Mouse (Mus musculus) kidney, adult 11 months (tissue): ENCODE measurements around the gene Dlg2.

Experiments
- DNase-seq: peaks from one replicate; pipeline ENCODE4 v3.0.0; 2022

Gene Dlg2

DNA sequence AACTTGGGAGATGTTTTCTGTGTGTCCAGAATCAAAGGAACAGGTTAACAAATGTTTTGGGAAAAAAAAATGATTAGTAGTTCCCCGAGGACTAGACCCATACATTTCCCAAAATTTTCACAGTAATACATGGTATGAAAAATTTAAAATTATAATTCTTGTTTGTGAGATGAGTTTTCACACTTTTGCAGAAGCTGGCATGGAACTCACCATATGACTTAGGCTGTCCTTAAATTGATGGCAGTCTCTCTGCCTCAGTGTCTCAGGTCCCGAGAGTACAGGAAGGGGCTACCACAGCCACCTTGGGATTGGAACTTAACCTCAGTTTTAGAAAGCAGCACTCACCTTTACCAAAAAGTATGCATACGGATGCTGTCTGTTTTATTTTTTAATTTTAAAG is 622.0 kb downstream of the Dlg2 start:
- DNase-seq: no peak

GRCm38 (mm10) chr7:91109575-91109974 is 633.1 kb downstream of the Dlg2 start:
- DNase-seq: no peak

DNA sequence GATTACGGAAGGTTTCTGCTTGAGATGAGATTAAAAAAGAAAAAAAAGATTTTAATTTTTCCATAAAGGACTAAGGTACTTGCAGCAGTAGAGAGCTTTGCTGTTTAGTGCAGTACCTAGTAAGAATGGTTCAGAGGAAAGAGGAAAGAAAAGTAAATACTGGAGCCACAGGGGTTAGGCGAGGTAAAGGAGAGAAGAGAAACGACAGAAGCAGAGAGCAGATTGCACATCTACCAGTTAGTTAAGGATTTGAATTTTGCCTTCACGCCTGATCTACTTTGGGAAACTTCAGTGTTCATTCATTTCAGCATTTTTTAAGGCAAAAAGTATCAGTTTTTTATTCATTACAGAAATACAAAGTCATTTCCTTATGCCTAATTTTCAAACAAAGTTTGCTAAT is 655.7 kb downstream of the Dlg2 start:
- no peak for DNase-seq

DNA sequence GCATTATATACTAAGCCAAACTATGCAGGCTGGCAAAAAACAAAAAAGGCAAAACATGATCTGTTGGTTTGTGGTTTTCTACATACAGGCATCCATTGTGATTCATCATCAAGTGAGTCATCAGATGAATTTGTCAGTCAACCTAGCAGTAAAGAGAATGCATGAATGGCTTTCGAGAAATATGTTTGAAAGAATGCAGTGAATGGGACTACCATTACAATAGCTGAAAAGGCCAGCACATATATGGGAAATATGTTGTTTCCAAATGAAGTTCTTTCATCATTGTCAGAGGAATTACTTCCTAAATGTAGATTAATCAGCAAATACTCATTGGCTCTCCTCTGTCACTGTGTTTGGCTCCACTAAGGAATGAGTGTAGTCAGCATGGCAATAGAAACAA is 677.6 kb downstream of the Dlg2 start:
- DNase-seq: no peak

- DNase-seq: no peak
These were observed 682.7 kb downstream of the Dlg2 start for GRCm38 (mm10) chr7:91159144-91159543.

DNA sequence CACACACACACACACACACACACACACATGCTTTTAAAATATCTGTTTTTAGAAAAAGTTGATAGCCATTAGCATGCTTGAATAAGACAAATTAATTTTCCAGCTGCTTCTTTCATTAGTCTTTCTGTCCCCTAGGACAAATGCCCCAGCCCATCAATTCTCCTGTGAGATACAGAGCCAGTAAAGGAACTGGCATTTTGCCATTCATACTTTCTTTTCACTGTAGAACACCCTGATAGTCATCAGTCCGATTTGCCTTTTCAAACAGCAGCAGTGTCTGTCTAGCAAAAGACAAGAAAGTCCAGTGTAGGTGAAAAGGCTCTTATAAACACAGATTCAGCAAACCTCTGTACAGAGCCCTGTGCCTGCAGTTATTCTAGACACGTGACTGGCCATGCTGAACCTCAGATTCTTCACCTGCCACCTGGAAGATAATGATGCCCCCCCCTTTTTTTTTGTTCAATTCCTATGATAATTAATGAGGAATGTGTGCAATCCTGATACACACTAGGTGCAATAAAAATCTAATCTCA is 685.2 kb downstream of the Dlg2 start:
- no peak for DNase-seq

DNA sequence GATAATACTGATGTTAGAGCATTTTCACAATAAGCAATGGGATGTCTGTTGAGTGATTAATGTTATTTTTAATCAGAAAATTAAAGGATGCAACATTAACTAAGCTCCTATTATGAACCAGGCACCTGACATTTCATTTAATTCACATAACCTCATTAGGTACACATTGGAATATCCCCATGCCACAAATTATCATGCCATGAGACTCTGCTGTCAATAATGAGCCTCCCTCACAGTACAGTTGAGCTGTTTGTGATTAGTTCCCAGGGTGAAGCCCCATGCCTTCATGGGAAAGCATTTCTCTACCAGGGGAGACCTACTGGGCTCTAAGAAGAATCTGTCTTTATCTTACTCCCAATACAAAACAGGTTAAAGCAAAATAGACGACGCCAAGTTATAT is 697.1 kb downstream of the Dlg2 start:
- DNase-seq: no peak

GRCm38 (mm10) chr7:91188211-91188610 is 711.7 kb downstream of the Dlg2 start:
- DNase-seq: no peak

DNA sequence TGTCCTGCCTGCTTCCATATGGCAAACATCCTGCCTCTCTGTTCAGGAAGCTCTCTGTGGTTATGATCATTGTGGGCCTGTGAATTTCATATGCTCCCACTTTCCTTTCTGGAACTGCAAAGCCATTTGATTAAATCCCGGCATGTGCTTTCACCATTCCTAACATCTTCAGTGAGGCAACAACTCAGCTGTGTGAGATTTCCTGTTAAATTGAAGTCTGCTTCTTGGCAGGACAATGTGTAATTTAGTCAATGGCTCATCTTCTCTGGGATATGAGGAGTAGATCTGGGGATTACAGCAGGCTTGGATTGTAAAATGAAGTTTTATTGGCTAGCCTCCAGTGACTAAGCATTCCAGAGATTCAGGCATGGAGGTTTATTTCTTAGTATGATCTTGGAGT is 722.9 kb downstream of the Dlg2 start:
- no peak for DNase-seq

- DNase-seq: no peak
These were observed 731.8 kb downstream of the Dlg2 start for GRCm38 (mm10) chr7:91208083-91208852.

GRCm38 (mm10) chr7:91208973-91209372 is 732.5 kb downstream of the Dlg2 start:
- DNase-seq: no peak

- DNase-seq: no peak
These were observed 735.8 kb downstream of the Dlg2 start for GRCm38 (mm10) chr7:91212236-91212635.

DNA sequence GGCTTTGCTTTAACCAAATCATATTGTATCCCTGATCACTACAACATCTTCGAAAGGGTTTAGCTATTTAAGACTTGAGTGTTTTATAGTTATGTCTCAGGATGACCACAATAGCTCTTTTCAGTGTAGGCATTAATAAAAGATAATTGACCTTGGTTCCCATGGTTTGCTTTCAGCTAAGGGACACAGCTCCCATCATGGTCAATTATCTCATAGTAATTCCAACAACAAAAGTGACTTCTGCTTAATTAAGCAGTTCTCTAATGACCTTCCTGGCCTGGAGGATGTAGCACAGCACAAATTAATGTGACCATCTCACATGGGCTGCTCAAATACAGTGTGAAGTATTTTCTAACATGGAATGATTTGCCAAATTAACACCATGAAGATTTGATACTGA is 738.4 kb downstream of the Dlg2 start:
- DNase-seq: no peak

DNA sequence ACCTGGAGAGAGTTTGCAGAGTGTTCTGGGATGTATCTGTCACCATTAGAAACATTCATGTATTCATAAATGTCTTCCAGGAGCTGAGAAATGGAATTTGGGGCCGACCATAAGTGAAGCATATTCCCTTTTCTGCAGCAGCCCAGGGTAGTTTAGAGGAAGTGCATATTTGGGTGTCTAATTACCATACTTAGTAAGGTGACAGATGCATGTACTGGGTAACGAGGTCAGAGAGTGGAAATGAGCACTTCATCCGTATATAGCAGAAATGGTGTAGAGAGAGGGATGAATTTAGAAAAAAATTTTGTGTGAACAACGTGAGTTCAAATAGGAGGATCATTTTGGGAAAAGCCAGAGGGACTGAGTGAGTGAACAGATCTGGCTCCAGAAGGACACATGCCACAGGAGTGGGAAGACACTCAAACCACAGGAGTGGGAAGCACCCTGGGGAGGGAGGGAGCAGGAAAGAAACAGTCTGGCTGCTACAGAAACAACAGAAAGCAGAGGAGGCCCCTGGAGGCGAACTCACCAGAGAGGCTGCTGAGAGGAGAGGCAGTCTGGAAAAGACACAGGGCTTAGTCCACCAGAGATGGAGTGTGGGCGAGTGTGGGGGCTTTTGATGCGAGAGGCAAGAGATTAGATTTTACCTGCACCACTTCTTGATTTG is 742.0 kb downstream of the Dlg2 start:
- no peak for DNase-seq

DNA sequence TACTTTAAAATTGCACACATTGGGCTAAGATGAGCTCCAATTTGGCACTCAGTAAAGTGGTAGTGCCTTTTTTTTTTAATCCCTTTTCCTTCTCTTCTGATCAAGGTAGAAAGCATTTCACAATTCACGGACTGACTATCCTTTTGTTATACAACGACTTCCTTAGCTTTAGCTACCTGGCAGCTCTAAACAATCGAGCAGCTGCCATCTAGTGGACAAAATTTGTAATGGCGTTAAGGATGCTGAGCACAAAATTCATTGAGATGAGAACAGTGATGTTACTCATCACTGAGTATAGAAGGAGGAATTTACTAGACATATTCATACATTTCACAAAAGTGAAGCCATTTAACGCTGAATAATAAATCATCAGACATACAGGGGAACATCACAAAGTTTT is 750.0 kb downstream of the Dlg2 start:
- peak; percentile 3 for DNase-seq

DNA sequence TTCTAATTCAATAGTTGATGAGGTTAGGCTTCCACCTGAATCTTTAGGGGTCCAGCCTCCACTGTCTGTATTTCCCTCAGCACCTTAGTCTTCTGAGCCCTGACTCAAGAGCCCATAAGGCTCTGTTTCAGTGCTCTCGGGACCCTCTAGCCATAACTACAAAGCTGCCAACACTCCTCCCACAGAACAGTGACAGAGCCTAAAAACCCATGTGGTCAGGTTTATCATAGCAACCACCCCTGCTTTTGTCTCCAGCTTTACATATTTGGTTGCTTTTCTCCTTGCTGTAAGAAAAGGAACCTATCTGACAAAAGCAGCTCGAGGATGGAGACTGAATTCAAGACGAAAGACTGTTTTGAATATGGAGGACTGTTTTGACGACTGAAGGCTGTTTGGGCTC is 765.2 kb downstream of the Dlg2 start:
- DNase-seq: no peak

GRCm38 (mm10) chr7:91261672-91262030 is 785.2 kb downstream of the Dlg2 start:
- no peak for DNase-seq

DNA sequence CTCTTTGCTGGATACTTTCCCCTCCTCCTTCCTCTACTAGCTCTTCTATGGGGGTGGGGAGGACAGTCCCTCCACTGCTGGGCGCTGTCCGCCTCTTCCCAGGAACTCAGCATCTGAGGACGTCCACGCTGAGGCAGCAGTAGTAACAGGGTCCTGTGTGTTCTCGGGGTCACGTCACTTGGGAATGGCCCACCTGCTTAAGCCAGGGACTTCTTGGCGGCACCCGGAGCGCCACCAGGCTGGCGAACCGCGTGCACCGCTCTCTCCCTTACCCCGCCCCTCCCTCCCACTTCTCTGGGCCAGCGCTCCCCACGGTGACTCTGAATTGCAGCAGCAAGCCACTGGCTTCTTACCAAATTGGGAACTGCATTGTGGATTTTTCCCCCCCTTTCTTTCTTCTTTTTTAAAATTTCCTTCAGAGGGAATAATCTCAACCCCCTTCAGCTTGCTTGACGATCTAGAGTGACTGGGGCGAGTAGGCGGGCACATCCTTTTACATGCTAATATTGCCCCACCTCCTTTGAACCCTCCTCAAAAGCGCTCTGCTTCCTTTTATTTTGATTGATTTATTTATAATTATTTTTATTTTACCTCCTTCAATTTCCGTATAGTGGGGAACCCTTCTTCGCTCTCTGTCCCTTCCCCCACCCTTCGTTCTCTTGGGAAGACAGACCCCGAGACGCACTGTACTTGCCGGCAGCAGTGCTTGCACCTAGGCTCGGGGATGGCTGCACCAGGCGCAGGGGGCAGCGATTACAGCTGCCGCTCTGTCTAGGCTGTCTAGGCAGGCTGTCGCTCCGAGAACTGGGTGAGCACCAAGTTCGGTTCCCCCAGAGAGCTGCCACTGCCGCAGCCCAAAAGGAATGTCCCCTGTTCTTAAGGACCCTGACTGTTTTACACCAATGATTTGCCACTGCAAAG is 785.8 kb downstream of the Dlg2 start:
- DNase-seq: no peak

DNA sequence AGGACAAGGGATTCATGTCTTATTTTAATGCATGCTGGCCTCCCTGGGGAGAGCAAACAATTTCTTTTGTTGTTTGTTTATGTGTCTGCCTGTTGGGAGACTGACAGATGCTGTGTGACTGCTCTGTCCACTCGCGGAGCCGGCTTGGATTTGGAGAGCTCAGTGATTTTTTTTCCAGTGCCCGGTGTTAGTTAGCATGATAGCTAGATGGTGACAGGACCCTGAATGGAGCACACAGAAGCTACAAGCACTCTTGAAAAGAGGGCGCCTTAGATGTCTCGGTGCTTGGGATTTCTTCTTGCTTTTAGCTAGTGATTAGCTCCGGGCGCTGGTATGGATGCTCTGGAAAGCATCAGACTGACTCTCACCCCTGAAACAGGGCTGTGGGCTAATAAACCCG is 786.5 kb downstream of the Dlg2 start:
- DNase-seq: no peak

DNA sequence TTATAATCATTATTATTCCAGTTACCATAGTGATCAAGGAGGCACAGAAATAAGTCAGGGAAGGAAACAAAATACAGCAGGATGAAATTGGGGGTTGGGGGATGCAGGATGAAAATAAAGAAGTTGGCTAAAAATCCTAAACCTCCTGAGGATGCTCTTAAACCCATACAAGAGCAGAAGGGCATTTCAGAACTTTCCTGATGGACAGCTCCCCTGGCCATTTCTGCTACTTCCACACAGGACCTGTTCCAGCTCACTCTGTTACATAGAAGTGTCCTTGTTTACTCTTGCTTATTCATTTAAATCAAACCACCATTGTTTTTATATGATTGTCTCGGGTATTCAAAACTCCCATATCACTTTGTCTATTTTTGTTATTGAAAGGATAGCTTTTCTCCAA is 791.3 kb downstream of the Dlg2 start:
- no peak for DNase-seq

- no peak for DNase-seq
These were observed 807.7 kb downstream of the Dlg2 start for GRCm38 (mm10) chr7:91284167-91284566.

DNA sequence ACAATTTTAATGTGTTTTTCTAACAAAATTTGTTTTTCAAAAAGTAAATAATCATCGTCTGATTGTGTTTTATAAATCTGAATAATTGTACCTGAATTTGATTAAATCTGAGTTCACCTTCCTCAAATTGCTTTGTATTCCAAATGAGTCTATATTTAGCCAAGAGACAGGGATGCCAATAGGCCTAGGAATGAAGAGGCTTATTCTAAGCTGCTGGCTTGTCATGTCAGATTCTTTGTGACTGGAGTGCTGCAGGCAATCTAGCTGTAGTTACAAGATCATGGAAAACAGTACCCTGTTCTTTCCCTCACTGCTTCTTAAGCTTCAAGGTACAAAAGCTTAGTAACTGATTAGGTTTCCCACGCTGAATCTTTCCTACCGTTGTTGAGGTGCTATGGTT is 811.9 kb downstream of the Dlg2 start:
- DNase-seq: no peak

GRCm38 (mm10) chr7:91296127-91296526 is 819.7 kb downstream of the Dlg2 start:
- DNase-seq: no peak

- DNase-seq: no peak
These were observed 834.7 kb downstream of the Dlg2 start for GRCm38 (mm10) chr7:91311177-91311576.
